Mouse (Mus musculus) spleen, adult 2 months (tissue): ENCODE data around the gene Alg6.

Source experiments
- CTCF ChIP-seq: fragments of 200-500 bp; IDR thresholded peaks from 2 replicates; pipeline ENCODE4 v1.5.1; 2011; ENCODE audit warnings: mild to moderate bottlenecking, inconsistent platforms; ENCODE audit not compliant: insufficient read depth, insufficient read length, insufficient replicate concordance; ENCODE audit errors: extremely low read depth
- POLR2A ChIP-seq: fragments of 200-500 bp; IDR thresholded peaks from 2 replicates; pipeline ENCODE4 v1.6.1; 2011; ENCODE audit warnings: low read depth, low read length, inconsistent platforms

- TF ChIP-seq CTCF (no peak), POLR2A (no peak)
Observed at GRCm38 (mm10) chr4:99725914-99726451, 10.5 kb downstream of the Alg6 start.
